Mouse (Mus musculus) kidney, postnatal 0 days (tissue): ENCODE results near the gene Srsf4. TPM values are rescaled to one million over a fixed set of nuclear protein-coding genes. Genes with fewer than 3 reads are reported as not detected.
A peak's percentile ranks its signal among the peaks of the same experiment; 100 is the strongest.

ENCODE experiments used
- ATAC-seq: fragments of 200-750 bp; cut with Nextera tagmentation; replicated peaks from 2 replicates; pipeline ENCODE4 v1.8.0; 2017; ENCODE audit warnings: low read depth, moderate number of reproducible peaks, moderate TSS enrichment, moderate library complexity; ENCODE audit not compliant: low FRiP score
- DNase-seq: peaks from one replicate; pipeline ENCODE4 v3.0.0-alpha.2; 2016; ENCODE audit warnings: low spot score
- H3K27ac ChIP-seq: fragments of 300-500 bp; sonication (generic); 2 replicates; pipeline ENCODE4 v1.5.1; 2014; ENCODE audit warnings: mild to moderate bottlenecking
- H3K27me3 ChIP-seq: fragments of 300-500 bp; sonication (generic); 2 replicates; pipeline ENCODE4 v1.6.1; 2014; ENCODE audit warnings: low read length, mixed read lengths; ENCODE audit not compliant: insufficient read depth
- H3K36me3 ChIP-seq: fragments of 300-500 bp; sonication (generic); 2 replicates; pipeline ENCODE4 v1.6.1; 2014; ENCODE audit warnings: low read length, mixed read lengths; ENCODE audit not compliant: insufficient read depth
- H3K4me1 ChIP-seq: fragments of 300-500 bp; sonication (generic); replicated peaks from 2 replicates; pipeline ENCODE4 v1.6.1; 2014; ENCODE audit warnings: antibody characterized with exemption, low read length, mixed read lengths; ENCODE audit not compliant: insufficient read depth
- H3K4me2 ChIP-seq: fragments of 300-500 bp; sonication (generic); 2 replicates; pipeline ENCODE4 v1.6.1; 2014; ENCODE audit warnings: mild to moderate bottlenecking, low read length, moderate library complexity, mixed read lengths
- H3K4me3 ChIP-seq: fragments of 300-500 bp; sonication (generic); replicated peaks from 2 replicates; pipeline ENCODE4 v1.5.1; 2014; ENCODE audit warnings: low read depth, low read length
- H3K9ac ChIP-seq: fragments of 300-500 bp; sonication (generic); 2 replicates; pipeline ENCODE4 v1.6.1; 2014; ENCODE audit warnings: low read depth, low read length
- H3K9me3 ChIP-seq: fragments of 300-500 bp; sonication (generic); replicated peaks from 2 replicates; pipeline ENCODE4 v1.6.1; 2016; ENCODE audit warnings: low read length, inconsistent platforms, mixed read lengths
- CTCF ChIP-seq: IDR thresholded peaks from 2 replicates; pipeline ENCODE4 v1.5.1; 2016; ENCODE audit warnings: antibody characterized with exemption, low read depth, mild to moderate bottlenecking, moderate library complexity
- WGBS: fragments of 180-500 bp; shearing (Covaris S2); extraction: QIAGEN DNeasy Blood & Tissue Kit; methylation state at CpG from one replicate; pipeline ENCODE4 v1.1.7; 2014; 5-methylcytosine and 5-hydroxymethylcytosine counted together
- polyA plus RNA-seq: library from polyadenylated mRNA; unstranded; fragments of >200 nt; fragmentation: Nextera tagmentation; extraction: Ambion mirVana; gene quantifications from 2 replicates; pipeline ENCODE4 v1.2.1, GENCODE M21; 2015

Srsf4 gene
- polyA plus RNA-seq, 1 experiment from 2014 or later, result 76.1 TPM

DNA sequence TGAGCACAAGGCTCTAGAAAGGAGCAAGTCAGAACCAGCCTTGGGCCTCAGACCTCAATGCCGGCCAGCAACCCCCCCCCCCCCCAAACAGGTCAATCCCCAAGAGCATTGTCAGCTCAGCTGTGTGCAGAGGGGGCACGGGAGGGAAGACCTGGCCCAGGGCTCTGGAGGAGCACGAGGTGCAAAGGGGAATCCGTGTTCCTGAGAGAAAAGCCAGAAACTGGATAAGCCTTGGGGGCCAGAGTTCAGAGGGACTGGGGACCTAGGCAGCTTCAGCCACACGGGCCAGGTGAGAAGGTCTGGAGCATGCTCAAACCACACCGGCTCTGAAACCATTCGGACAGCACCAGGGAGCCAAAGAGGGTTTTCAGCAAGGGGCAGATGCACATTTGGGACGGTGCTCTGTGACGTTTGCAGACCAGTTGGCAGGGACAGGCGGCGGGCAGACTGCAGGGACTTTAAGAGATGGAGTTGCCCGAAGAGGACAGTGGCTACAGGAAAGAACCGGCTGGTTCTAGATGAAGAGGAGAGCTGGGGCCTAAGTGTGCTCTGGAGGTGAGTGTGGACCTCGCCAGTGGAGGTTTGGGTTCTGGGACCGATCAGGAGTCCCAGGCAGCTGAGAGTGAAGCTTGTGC is 46.2 kb downstream of the Srsf4 start:
- Histone ChIP-seq H3K27ac (peak overlapping the region; percentile 86), H3K9me3 (no peaks in the 10 kb centered on the region), H3K4me3 (peak overlapping the region; percentile 62), H3K27me3 (peaks cover 13% of the 10 kb centered on the region; the same call in 1 of the 2 replicates), H3K9ac (peak overlapping the region; percentile 79), H3K4me2 (peak overlapping the region; percentile 88), H3K36me3 (0 out of 2 replicates have a peak, but pooled peaks cover 7% of the 10 kb centered on the region), H3K4me1 (peaks cover 31% of the 10 kb centered on the region)
- DNase-seq, result no peak
- TF ChIP-seq CTCF, result no peak
- no peak for ATAC-seq
- 30% methylated on average over 15 of the region's 15 CpGs for WGBS

DNA sequence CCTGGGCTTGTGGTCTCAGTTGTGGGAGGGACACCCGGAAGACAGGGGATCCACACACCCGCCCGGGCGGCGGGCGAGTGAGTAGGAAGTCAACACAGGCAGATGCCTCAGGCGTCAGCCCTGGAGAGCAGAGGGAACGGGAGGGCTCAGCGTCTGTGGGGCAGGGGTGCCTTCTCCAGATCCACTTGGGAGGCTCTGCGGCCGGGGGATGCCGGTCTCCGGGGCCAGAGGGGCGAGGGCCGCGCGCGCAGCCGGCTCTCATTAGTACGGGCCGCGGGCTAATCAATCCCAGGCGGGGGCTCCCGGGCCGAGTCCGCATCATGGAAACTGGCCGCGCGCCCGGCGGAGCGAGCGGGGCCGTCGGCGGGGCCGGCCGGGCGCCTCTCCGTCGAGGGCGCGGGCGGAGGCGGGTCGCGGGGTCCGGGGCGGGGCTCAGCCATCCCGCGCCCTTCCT is 46.8 kb downstream of the Srsf4 start:
- TF ChIP-seq CTCF, result no peak
- Histone ChIP-seq H3K4me2 (peak overlapping the region; percentile 88), H3K27me3 (peaks cover 13% of the 10 kb centered on the region; the same call in 1 of the 2 replicates), H3K27ac (peak overlapping the region; percentile 86), H3K9ac (peak overlapping the region; percentile 79), H3K36me3 (0 out of 2 replicates have a peak, but pooled peaks cover 7% of the 10 kb centered on the region), H3K4me1 (peaks cover 31% of the 10 kb centered on the region), H3K9me3 (no peaks in the 10 kb centered on the region), H3K4me3 (peak overlapping the region; percentile 62)
- 3% methylated on average over 45 of the region's 51 CpGs for WGBS
- DNase-seq (peak; percentile 43), ATAC-seq (no peak)

DNA sequence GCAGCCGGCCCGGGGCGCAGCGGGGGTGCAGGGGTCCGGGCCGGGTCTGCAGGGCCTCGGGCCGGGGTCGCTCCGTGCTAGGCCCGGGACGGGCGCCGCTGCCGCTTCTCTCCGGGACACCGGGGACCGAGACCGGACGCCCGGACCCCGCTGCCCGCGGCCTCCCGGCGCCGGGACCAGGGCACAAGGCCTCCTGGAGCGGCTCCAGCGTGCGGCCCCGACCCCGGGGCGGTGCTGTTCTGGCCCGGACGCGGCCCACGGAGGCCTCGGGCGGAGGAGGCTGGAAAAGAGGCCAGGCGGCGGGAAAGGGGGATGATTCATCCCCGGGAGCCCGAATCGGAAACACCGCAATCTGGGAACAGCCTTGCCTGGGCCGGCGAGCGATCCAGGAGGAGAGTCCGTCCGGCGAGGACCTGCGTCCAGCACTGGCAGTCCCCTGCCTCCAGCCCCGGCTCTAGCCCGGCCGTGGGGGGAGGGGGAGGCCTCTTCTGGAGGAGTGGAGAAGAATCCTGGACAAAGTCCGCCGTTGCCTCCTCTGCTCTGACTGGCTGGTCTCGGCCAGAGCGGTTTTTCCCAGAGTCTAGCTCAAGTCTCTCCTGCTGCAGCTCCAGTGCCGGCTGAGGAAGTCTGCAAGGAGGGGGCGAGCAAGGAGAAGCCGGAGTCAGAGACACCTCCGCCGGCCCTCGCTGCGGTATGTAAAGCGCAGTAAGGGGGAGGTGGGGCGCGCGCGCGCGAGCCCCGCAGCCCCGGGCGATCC is 47.4 kb downstream of the Srsf4 start:
- Histone ChIP-seq H3K27ac (peak overlapping the region; percentile 86), H3K4me3 (peak overlapping the region; percentile 62), H3K27me3 (peaks cover 13% of the 10 kb centered on the region; the same call in 1 of the 2 replicates), H3K4me1 (peaks cover 28% of the 10 kb centered on the region), H3K9me3 (no peaks in the 10 kb centered on the region), H3K36me3 (0 out of 2 replicates have a peak, but pooled peaks cover 12% of the 10 kb centered on the region), H3K9ac (peak overlapping the region; percentile 79), H3K4me2 (peak overlapping the region; percentile 88)
- ATAC-seq (peak; percentile 23; the same call in 1 of the 2 replicates), DNase-seq (peak; percentile 73)
- TF ChIP-seq CTCF, result no peak
- under 1% methylated on average over 58 of the region's 76 CpGs for WGBS

DNA sequence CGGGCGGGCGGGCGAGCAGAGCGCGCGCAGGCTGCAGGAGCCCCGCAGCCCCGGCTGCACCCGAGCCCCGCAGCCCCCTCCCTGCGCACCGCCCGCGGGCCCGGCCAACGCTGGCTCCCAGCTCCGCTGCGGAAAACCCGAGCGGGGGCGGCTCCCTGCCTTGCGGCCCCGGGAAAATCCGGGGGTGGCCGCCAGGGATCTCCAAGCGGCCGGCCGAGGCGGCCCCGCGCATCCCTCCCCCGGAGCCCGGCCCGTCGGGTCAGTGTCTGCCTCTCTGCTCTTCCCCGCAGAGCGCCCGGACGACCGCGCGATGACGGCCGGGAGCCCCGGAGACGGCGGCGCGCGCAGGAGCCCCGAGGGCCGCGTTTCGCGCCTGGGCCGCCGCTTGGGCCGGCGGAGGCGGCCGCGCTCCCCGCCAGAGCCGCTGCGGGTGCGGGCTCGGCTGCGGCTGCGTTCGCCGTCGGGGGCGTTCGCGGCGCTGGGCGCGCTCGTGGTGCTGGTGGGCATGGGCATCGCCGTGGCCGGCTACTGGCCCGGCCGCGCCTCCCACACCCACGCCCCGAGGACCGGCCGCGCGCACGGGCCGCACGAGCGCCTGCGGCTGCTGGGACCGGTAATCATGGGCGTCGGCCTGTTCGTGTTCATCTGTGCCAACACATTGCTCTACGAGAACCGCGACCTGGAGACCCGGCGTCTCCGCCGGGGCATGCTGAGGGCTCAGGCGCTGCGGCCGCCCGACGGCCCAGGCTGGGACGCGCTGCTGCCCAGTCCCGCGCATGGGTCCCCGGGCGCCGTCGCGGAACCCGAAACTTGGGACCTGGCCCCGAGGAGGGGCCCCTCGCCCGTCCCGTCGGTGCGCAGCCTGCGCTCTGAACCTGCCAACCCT is 48.3 kb downstream of the Srsf4 start, which contains the start of gene Tmem200b:
Gene Tmem200b (plus strand): TSS at position 311 of the 886 bp plus-strand sequence.
- Histone ChIP-seq H3K27me3 (peaks cover 13% of the 10 kb centered on the region; the same call in 1 of the 2 replicates), H3K4me3 (peak within 1 kb of the TSS; percentile 62), H3K4me2 (peak within 1 kb of the TSS; percentile 88), H3K36me3 (0 out of 2 replicates have a peak, but pooled peaks cover 15% of the 10 kb centered on the region), H3K4me1 (peaks cover 25% of the 10 kb centered on the region), H3K27ac (peak within 1 kb of the TSS; percentile 86), H3K9ac (peak within 1 kb of the TSS; percentile 79), H3K9me3 (no peaks in the 10 kb centered on the region)
- peak; percentile 39 for DNase-seq
- no peak for ATAC-seq
- under 1% methylated on average over 114 of the region's 130 CpGs for whole genome bisulfite sequencing
- no peak for TF ChIP-seq CTCF

DNA sequence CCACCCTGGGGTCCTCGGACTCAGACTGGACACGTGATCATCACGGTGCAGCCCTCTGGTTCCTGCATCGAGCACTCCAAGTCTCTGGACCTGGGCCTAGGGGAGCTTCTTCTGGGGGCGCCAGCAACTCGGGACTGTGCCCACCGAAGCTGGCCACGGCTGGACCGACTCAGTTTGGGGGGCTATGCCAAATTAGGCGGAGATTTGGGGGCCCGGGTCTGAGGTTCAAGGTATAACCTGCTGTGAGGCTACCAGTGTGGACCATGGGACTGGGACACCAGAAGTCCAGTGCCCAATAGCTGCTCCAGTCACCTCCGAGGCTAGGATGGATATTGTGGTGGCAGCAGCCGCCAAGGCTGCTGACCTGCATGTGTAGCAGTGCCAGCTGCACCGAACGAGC is 49.0 kb downstream of the Srsf4 start:
- Histone ChIP-seq H3K27ac (no peak overlapping the region), H3K9ac (peak overlapping the region; percentile 79), H3K4me3 (peak overlapping the region; percentile 62), H3K36me3 (0 out of 2 replicates have a peak, but pooled peaks cover 18% of the 10 kb centered on the region), H3K27me3 (peaks cover 13% of the 10 kb centered on the region; the same call in 1 of the 2 replicates), H3K4me2 (peak overlapping the region; percentile 88), H3K9me3 (no peaks in the 10 kb centered on the region), H3K4me1 (peaks cover 25% of the 10 kb centered on the region)
- 59% methylated on average over 15 of the region's 15 CpGs for WGBS
- TF ChIP-seq CTCF, result no peak
- DNase-seq (no peak), ATAC-seq (no peak)
